Comparison of ENCODE assay signal across 13 mouse cellular contexts in genomic region chr17:86279751-86280150, GRCm38 (mm10).
DNase-seq lines count a peak whose midpoint lies in the region; ATAC-seq and TF ChIP-seq lines count a peak whose summit lies in the region.
"Had no signal": no experiment of that assay in that cellular context is flagged by ENCODE, and none has a peak within 500 bp of the region (broad histone marks: within the 10 kb centered on the region; RNA-seq: fewer than 3 reads in every experiment).

No protein-coding gene starts in this region.

- H3K27me3 ChIP-seq in forebrain, embryonic 11.5 days (ENCODE audit: control insufficient read depth, insufficient read depth, low read length): no peaks in the 10 kb centered on the region
- H3K27me3 ChIP-seq in forebrain, embryonic 16.5 days (replicated peaks; ENCODE audit: control insufficient read depth, insufficient read depth, low read length): no peaks in the 10 kb centered on the region
- H3K27me3 ChIP-seq in neural tube, embryonic 12.5 days (replicated peaks): no peaks in the 10 kb centered on the region

- H3K4me3 ChIP-seq in forebrain, embryonic 11.5 days (ENCODE audit: low read depth, low read length): no peak overlapping the region
- H3K4me3 ChIP-seq in forebrain, embryonic 16.5 days (replicated peaks; ENCODE audit: low read length): no peak overlapping the region
- no peak overlapping the region for H3K4me3 ChIP-seq in layer of hippocampus, adult 2 months
- H3K4me3 ChIP-seq in neural tube, embryonic 12.5 days: no peak overlapping the region
- H3K4me3 ChIP-seq: myocyte had no signal

- no peak for DNase-seq in forebrain, embryonic 11.5 days (ENCODE audit: low spot score)
- DNase-seq in layer of hippocampus, adult 2 months (ENCODE audit: low spot score in 2 of 2): no peak
- no peak for DNase-seq in layer of hippocampus, postnatal 14 days (ENCODE audit: low spot score in 2 of 2)
- DNase-seq in cerebellum, postnatal 25 days: peak; percentile 81 to 82
- no peak for DNase-seq in right cerebral cortex, postnatal 4 days
- DNase-seq in frontal cortex, adult 2 months (ENCODE audit: extremely low spot score in 1 of 2, low spot score in 1 of 2): no peak
- DNase-seq: gastrocnemius, postnatal 10 days; kidney, adult 8-10 months; left cerebral cortex, postnatal 4 days; thymus, adult 2 months had no signal

- no peaks in the 10 kb centered on the region for H3K36me3 ChIP-seq in forebrain, embryonic 11.5 days (ENCODE audit: control insufficient read depth, insufficient read depth, low read length)
- H3K36me3 ChIP-seq in forebrain, embryonic 16.5 days (ENCODE audit: control insufficient read depth, insufficient read depth): no peaks in the 10 kb centered on the region
- H3K36me3 ChIP-seq in neural tube, embryonic 12.5 days: no peaks in the 10 kb centered on the region

- H3K27ac ChIP-seq in forebrain, embryonic 11.5 days (ENCODE audit: low read depth, low read length): no peak overlapping the region
- no peak overlapping the region for H3K27ac ChIP-seq in forebrain, embryonic 16.5 days (ENCODE audit: low read length)
- peak overlapping the region; percentile 28; the same call in 1 of the 2 replicates for H3K27ac ChIP-seq in layer of hippocampus, adult 2 months
- H3K27ac ChIP-seq in neural tube, embryonic 12.5 days: no peak overlapping the region

- no peaks in the 10 kb centered on the region; the same call in 1 of the 2 replicates for H3K4me1 ChIP-seq in forebrain, embryonic 11.5 days (replicated peaks; ENCODE audit: control insufficient read depth, insufficient read depth, low read length)
- H3K4me1 ChIP-seq in forebrain, embryonic 16.5 days (replicated peaks; ENCODE audit: control insufficient read depth, insufficient read depth, low read length): peaks cover 8% of the 10 kb centered on the region
- H3K4me1 ChIP-seq in neural tube, embryonic 12.5 days: no peaks in the 10 kb centered on the region

- no peak overlapping the region for H3K4me2 ChIP-seq in forebrain, embryonic 11.5 days (ENCODE audit: low read depth, low read length, severe bottlenecking)
- H3K4me2 ChIP-seq in forebrain, embryonic 16.5 days (ENCODE audit: low read length): no peak overlapping the region
- no peak overlapping the region for H3K4me2 ChIP-seq in neural tube, embryonic 12.5 days (replicated peaks)

- TF ChIP-seq CTCF in layer of hippocampus, adult 2 months (conservative IDR thresholded peaks at IDR 0.05): no peak

- ATAC-seq in forebrain, embryonic 11.5 days (replicated peaks; ENCODE audit: low FRiP score): 0 out of 2 replicates have a peak, but pooled peaks have one; percentile 21
- no peak for ATAC-seq in forebrain, embryonic 16.5 days
- ATAC-seq in neural tube, embryonic 12.5 days (ENCODE audit: low FRiP score, low read depth): 0 out of 2 replicates have a peak, but pooled peaks have one; percentile 33

- 68% methylated on average over 10 of the region's 10 CpGs for WGBS in forebrain, embryonic 11.5 days
- whole genome bisulfite sequencing in forebrain, embryonic 16.5 days: 66% methylated on average over 10 of the region's 10 CpGs
- WGBS in neural tube, embryonic 12.5 days: 65% methylated on average over 10 of the region's 10 CpGs

- H3K9me3 ChIP-seq in forebrain, embryonic 11.5 days (ENCODE audit: control insufficient read depth, low read length): no peaks in the 10 kb centered on the region
- no peaks in the 10 kb centered on the region for H3K9me3 ChIP-seq in forebrain, embryonic 16.5 days (ENCODE audit: control insufficient read depth, low read length)
- no peaks in the 10 kb centered on the region for H3K9me3 ChIP-seq in neural tube, embryonic 12.5 days

- H3K9ac ChIP-seq in forebrain, embryonic 11.5 days (ENCODE audit: low read length): no peak overlapping the region
- no peak overlapping the region for H3K9ac ChIP-seq in forebrain, embryonic 16.5 days (replicated peaks; ENCODE audit: low read depth, low read length)
- no peak overlapping the region for H3K9ac ChIP-seq in neural tube, embryonic 12.5 days

Comparison
In these comparisons a context has a peak if more than half of its experiments do, and no peak if none do; other contexts are left out.
1. DNase-seq: peak in cerebellum, postnatal 25 days (2 of 2); none in forebrain, embryonic 11.5 days (single experiment), layer of hippocampus, adult 2 months (0 of 2), layer of hippocampus, postnatal 14 days (0 of 2), right cerebral cortex, postnatal 4 days (single experiment) and frontal cortex, adult 2 months (0 of 2).